Mouse (Mus musculus) ES-Bruce4 (cell line): ENCODE results near the gene Txndc11. TPM values are rescaled to one million over a fixed set of nuclear protein-coding genes. Genes with fewer than 3 reads are reported as not detected.

ENCODE experiments used
- H3K27ac ChIP-seq: 2 replicates; pipeline ENCODE4 v1.5.1; 2012; ENCODE audit warnings: low read length, inconsistent platforms; ENCODE audit not compliant: insufficient read depth
- H3K27me3 ChIP-seq: 2 replicates; pipeline ENCODE4 v1.6.1; 2012; ENCODE audit warnings: mild to moderate bottlenecking, low read length, inconsistent platforms; ENCODE audit not compliant: control insufficient read depth, poor library complexity, insufficient read depth, severe bottlenecking
- H3K36me3 ChIP-seq: 2 replicates; pipeline ENCODE4 v1.6.1; 2012; ENCODE audit warnings: inconsistent platforms, mild to moderate bottlenecking, low read length, moderate library complexity; ENCODE audit not compliant: control insufficient read depth, poor library complexity, insufficient read depth, severe bottlenecking
- H3K4me1 ChIP-seq: one replicate; pipeline ENCODE4 v1.8.1; 2011; ENCODE audit warnings: low read length; ENCODE audit not compliant: control insufficient read depth, insufficient read depth
- H3K4me3 ChIP-seq: 2 replicates; pipeline ENCODE4 v1.5.1; 2011; ENCODE audit warnings: low read depth, mild to moderate bottlenecking, low read length
- H3K9ac ChIP-seq: 2 replicates; pipeline ENCODE4 v1.6.1; 2012; ENCODE audit warnings: low read depth, mild to moderate bottlenecking, inconsistent platforms; ENCODE audit not compliant: poor library complexity, severe bottlenecking
- H3K9me3 ChIP-seq: replicated peaks from 2 replicates; pipeline ENCODE4 v1.6.1; 2012; ENCODE audit warnings: mild to moderate bottlenecking, low read length, inconsistent platforms; ENCODE audit not compliant: control insufficient read depth, poor library complexity, insufficient read depth, severe bottlenecking
- CTCF ChIP-seq: IDR thresholded peaks from one replicate; pipeline ENCODE4 v1.8.1; 2011; ENCODE audit warnings: low read depth, low read length
- EP300 ChIP-seq: IDR thresholded peaks from 2 replicates; pipeline ENCODE4 v1.6.1; 2011; ENCODE audit warnings: low read depth, low read length; ENCODE audit not compliant: insufficient read depth
- POLR2A ChIP-seq: IDR thresholded peaks from one replicate; pipeline ENCODE4 v1.8.1; 2011; ENCODE audit warnings: low read length; ENCODE audit not compliant: insufficient read depth
- polyA plus RNA-seq: library from polyadenylated mRNA; stranded (reverse); fragments of >200 nt; gene quantifications from 2 replicates; pipeline ENCODE4 v1.2.4, GENCODE M21; 2011; ENCODE audit warnings: low read depth; ENCODE audit not compliant: missing spikeins, insufficient read depth, insufficient read length

Txndc11 gene
- polyA plus RNA-seq: 21.1 and 22.5 TPM in 2 replicates

DNA sequence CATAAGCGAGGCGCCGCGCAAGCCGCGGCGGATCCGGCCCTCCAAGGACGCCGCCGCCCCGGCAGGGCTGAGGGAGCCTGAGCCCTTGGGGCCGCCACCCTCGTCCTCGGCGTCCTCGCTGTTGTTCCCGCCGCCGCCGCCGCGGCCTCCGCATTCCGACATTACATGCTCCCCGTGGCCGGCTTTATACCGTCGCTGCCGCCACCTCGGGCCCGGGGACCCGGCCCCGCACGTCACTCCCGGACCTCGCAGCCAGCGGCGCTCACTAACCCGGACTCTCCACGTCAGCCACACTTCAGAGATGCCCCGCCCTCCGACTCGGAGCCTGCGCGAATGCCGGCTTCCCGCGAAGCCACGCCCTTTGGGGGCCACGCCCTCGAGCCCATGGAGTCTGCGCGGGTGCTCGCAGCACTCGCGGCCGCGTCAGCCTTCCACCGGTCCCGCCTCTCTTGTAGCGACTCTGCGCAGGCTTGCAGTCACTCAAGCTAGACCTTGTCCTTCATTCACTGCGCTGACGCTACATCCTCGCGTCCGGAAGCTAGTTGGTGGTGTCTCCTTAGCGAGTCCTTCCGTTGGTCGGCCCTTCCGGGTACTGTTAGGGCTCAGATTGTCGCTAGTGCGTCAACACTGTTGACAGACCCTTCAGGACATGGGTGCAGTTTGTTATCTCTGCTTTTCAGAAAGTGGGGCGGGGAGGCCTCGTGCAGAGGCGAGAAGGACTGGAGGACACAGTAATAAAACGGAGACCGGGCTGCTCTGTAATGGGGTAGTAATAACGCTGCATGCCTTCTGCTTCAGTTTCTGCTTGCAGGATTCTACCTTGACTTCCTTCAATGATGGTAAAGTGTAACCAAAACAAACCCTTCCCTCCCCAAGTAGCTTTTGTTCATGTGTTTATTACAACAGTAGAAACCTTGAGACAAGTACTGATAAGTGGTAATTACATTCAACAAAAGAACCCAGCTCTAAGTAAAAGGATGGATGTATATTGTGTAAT, at the start of gene Txndc11:
Txndc11 (minus strand) TSS at position 303 of the 997 bp plus-strand sequence.
- H3K9me3 ChIP-seq: no peaks in the 10 kb centered on the region
- peak within 1 kb of the TSS; percentile 91 for H3K9ac ChIP-seq
- H3K27ac ChIP-seq: peak within 1 kb of the TSS; percentile 36; the same call in 1 of the 2 replicates
- H3K27me3 ChIP-seq: no peaks in the 10 kb centered on the region
- H3K4me3 ChIP-seq: peak within 1 kb of the TSS; percentile 81
- no peaks in the 10 kb centered on the region for H3K4me1 ChIP-seq
- no peaks in the 10 kb centered on the region for H3K36me3 ChIP-seq
- TF ChIP-seq EP300 (0 out of 2 replicates have a peak, but pooled peaks have one; percentile 15), CTCF (no peak), POLR2A (peak; percentile 66)

DNA sequence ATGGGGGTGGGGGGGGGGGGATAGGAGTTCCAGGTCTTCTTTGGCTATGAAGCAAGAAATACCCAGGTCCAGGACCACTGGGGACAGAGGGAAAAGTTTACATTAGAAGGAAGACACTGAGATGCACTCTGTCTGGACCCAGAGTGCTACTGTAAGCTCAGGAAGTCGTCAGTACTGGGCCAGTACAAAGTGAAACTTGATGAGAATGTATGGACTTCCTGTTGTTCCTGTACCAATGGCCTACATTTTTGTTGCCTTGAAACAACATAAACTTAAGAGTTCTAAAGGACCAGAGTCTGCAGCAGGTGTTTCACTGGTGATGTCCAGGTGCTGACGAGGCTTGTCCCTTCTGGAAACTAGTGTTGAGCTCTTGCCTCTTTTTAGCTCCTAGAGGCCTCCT, 43.0 kb upstream of the Txndc11 start:
- H3K27me3 ChIP-seq: no peaks in the 10 kb centered on the region
- no peak overlapping the region for H3K27ac ChIP-seq
- H3K4me1 ChIP-seq: no peaks in the 10 kb centered on the region
- no peaks in the 10 kb centered on the region for H3K9me3 ChIP-seq
- H3K36me3 ChIP-seq: no peaks in the 10 kb centered on the region
- TF ChIP-seq POLR2A (no peak), EP300 (no peak), CTCF (no peak)
- no peak overlapping the region for H3K9ac ChIP-seq
- no peak overlapping the region for H3K4me3 ChIP-seq

DNA sequence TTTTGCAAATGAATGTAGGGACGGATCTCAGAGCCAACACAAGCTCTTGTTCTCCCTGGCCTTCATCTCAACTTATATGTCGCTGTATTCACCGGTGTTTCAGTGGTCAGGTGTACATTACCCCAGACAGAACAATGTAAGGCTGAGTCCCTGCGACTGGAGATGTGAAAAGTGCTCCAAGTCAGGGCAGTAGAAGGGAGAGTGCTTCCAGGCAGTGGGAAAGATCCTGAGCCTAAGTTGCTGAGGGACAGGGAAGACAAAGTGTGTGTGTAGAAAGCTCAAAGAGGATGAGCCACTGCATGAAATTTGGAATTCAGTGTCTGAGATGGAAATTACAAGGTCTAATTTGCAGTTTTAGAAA, 42.4 kb upstream of the Txndc11 start:
- H3K4me3 ChIP-seq: peak overlapping the region; percentile 67
- no peaks in the 10 kb centered on the region for H3K36me3 ChIP-seq
- H3K4me1 ChIP-seq: no peaks in the 10 kb centered on the region
- peak overlapping the region; percentile 79 for H3K9ac ChIP-seq
- TF ChIP-seq POLR2A (no peak), EP300 (no peak), CTCF (no peak)
- no peaks in the 10 kb centered on the region for H3K9me3 ChIP-seq
- H3K27ac ChIP-seq: no peak overlapping the region
- no peaks in the 10 kb centered on the region for H3K27me3 ChIP-seq

DNA sequence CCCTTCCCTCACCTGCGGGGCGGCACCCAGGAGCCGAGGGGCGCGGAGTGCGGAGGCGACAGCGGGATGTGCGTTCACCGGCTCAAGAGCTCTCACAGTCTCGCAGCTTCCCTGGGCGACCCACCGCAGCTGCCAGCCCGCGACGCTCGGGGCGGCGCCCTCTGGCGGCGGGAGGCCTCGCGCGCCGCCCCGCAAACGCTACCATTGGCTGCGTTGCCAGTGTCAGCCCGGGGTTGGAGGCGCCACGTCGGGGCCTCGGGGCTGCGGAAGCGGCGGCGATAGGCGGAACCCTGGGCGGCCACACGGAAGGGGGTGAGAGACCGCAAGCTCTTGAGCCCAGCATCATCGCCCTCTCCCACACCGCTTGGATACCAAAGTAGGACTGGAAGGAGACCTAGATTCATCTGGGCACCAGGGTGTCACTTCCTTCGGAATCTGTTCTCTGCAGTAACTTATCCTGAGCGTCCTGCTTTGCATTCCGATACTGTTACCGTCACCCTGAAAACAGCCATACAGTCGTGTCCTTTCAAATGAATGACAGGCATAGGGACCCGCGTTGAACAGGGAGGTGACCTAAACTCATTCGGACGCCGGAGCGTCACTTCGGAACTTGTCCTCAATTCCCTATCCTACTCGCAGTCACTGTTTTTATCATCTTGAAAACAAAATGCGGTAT, 41.9 kb upstream of the Txndc11 start, which contains the start of gene Zc3h7a:
Zc3h7a (minus strand) TSS at position 186 of the 676 bp plus-strand sequence.
- no peak within 1 kb of the TSS for H3K27ac ChIP-seq
- H3K9ac ChIP-seq: peak within 1 kb of the TSS; percentile 79
- TF ChIP-seq EP300 (no peak), POLR2A (no peak), CTCF (peak; percentile 58)
- H3K9me3 ChIP-seq: no peaks in the 10 kb centered on the region
- H3K36me3 ChIP-seq: no peaks in the 10 kb centered on the region
- H3K4me1 ChIP-seq: no peaks in the 10 kb centered on the region
- peak within 1 kb of the TSS; percentile 76 for H3K4me3 ChIP-seq
- H3K27me3 ChIP-seq: no peaks in the 10 kb centered on the region

DNA sequence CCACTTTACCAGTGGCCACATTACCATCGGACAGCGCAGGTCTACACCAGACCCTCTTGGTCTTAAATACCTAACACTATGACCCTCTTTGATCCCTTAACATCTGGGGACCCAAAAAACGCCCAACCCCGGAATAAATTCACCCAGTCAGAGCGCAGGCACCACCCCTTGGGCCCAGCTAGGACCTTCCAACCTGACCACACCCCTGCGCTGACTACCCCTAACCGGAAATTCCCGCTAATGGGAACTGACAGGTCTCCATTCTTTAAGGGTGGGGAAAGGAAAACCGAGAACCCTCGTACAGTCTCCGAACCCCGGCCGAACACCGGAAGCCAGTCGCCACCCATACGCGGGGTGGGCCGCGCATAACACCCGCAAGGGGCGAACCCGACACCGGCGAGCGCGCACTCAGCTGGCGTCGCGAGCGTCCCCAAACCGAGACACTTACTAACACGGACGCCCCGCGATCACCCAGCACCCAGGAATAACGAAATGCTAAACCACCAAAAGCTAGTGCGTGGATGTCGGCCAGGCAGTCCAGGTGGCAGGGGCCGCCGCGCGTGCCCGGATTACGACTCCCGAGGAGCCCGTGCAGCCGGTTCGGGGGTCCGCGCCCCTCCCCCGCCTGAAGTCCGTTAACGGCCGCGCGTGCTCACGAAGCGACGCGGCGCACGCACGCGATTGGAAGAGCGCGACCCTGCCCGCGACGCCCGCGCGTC, 41.2 kb upstream of the Txndc11 start:
- Histone ChIP-seq H3K27me3 (no peaks in the 10 kb centered on the region), H3K4me1 (no peaks in the 10 kb centered on the region), H3K27ac (no peak overlapping the region), H3K9me3 (no peaks in the 10 kb centered on the region), H3K9ac (peak overlapping the region; percentile 79), H3K36me3 (no peaks in the 10 kb centered on the region), H3K4me3 (peak overlapping the region; percentile 76)
- no peak for TF ChIP-seq EP300
- no peak for TF ChIP-seq CTCF
- TF ChIP-seq POLR2A: no peak
